Mouse (Mus musculus): ENCODE measurements around the gene Tgfbr3.

Tgfbr3 gene

DNA sequence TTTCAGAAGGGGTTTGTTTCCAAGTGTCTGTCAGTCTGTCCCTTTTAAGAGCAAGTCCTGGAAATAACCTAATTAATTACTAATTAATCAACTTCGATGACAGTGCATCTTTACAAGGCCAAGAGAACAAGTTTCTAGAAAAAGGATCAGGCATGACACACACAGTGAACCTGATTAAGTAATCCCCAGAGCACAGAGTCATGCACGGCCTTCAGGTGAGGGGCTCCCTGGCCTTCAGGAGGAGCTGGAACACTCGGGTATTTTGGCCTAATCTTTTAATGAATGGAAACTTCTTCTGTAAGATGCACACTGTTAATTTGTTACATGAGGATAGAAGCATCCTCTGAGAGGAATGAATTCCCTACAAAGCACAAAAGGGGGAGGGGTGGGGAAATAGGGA is 215.9 kb downstream of the Tgfbr3 start:
- DNase-seq = no peak

DNA sequence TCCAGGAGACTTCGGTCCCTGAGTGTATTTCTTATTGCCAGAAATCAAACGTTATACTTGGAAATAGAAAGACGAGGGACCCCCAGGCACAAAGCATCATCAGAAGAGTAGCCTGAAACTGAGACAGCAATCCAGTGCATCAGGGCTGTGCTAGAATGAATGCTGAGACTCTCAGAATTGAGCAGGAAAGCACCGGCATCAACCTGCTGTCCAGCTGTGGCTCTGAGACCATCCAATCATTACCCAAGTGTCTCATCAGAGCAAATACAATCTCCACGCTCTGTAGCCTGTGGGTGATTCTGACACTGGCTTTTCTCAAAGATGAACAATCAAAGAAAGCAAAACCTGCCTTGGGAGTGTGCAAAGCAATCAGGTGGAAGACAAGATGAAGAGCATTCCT is 221.3 kb downstream of the Tgfbr3 start:
- DNase-seq = no peak

DNA sequence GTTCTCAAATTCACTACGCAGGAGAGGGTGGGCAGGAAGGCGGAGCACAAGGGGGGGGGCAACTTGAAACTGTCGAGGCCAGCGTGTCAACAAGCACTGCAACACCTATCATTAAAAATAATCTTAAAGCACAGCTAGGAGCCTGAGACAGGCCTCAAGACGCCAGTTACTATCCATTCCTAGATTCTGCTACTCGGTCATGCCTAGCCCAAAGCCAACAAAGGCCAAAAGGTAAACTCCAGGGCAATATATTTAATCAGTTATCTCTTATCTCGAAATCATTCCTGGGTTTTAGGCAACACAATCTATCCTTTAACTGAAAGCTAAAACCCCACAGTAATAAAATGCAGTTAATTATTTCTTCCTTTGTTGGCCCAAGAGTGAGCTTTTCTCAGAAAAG is 221.9 kb downstream of the Tgfbr3 start:
- no peak for DNase-seq

DNA sequence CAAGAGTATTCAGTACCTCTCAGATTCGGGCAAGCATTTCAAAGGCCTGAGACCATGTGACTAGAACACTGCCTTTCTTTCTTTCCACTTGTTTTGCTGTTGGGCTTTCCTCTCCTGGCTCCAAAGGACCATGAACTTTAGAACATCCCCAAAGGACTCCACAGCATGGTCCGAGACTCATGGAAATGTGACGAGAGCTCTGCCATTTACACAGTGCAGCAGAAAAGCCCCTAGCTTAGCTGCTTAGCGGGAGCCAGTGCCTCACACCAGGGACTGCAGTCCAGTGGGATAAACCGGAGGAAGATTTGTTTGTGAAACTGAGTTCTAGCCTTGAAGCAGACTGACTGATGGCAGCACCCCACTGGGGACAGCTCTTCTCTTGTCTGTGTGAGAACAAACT is 224.5 kb downstream of the Tgfbr3 start:
- no peak for DNase-seq

DNA sequence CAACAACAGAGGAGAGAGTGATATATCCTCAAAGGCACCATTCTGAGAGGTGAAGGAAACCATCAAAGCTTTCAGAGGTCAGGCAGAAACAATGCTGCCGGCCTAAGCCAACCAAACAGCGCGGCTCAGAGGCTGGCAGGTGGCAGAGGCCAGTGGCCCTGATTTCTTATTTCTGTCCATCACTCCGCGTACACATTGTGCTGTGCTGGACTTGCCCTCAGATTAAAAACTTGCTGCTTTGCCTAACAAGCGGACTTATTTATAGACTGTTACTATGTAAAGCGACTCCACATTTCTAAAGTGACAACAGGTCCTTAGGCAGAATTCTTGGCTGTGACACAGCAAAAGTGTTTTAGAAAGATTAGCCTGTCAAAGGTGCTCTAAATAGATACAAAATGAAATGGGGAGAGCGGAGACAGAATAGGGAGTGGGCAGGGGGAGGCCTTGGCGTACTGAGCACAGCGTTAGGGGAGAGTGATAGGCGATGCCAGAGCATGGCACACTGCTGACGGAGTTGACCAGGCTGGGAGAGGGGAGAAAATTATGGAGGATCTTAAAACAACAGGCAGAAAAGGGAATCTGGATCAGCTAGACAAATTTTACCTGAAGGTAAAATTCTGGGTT is 227.1 kb downstream of the Tgfbr3 start:
- DNase-seq = no peak

DNA sequence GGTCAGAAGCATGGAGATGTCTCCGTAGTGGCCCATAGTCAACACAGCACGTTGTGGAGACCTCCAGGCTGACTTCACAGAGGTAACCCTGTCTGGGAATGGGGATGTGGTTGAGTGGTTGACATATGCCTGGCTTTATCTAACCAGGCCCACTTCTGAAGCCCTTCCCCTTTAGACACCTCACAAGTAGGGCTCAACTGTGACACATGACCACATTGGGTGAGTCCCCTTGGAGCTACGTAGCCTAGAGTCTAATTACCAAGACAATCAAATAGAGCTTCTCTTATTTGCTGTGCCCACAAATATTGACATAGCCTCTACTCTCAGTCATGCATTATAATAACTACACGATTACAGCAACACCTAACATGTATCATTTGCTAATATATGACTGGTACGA is 229.9 kb downstream of the Tgfbr3 start:
- DNase-seq = no peak

DNA sequence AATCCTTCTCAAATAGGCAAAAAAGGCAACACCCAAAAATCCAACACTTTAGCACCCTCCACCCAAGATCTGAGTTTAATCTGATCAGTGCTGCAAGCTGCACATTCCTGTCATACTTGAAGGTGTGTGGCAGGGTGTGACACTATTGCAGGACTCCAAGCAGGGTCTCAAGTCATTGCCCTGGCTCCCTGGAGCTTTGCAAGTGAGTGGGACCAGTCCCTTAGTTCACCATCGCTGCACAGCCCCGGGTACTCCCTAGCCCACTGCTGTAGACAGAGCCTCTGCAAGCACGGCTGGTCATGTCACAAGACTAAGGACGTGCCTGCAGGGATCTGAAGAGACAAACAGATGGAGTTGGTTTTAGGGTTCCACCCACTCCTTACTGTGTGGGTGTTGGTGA is 230.8 kb downstream of the Tgfbr3 start:
- DNase-seq = no peak

Measured in right cerebral cortex, postnatal 4 days (tissue).